Mouse (Mus musculus): ENCODE data around the gene Olfr747.

- TF ChIP-seq CTCF (IDR thresholded peaks at IDR 0.05; ENCODE audit: borderline replicate concordance, extremely low read depth, insufficient read depth, insufficient read length) (no peak), POLR2A (IDR thresholded peaks at IDR 0.05; ENCODE audit: borderline replicate concordance, extremely low read depth, insufficient read depth, insufficient read length, poor library complexity, severe bottlenecking) (no peak)
Measured at GRCm38 (mm10) chr14:50693106-50693505, at the start of gene Olfr747.

All from brain, embryonic 14.5 days (tissue).